Mouse (Mus musculus): ENCODE measurements around the gene Prpf4. TPM values are rescaled to one million over a fixed set of nuclear protein-coding genes. Genes with fewer than 3 reads are reported as not detected.
A peak's percentile ranks its signal among the peaks of the same experiment; 100 is the strongest.

Gene Prpf4
- polyA plus RNA-seq, 1 experiment from 2014 or later, result 11.6 TPM

- no peak overlapping the region for H3K9ac ChIP-seq
- peaks cover 82% of the 10 kb centered on the region for H3K36me3 ChIP-seq
- no peak overlapping the region for H3K4me2 ChIP-seq
- H3K9me3 ChIP-seq, result no peaks in the 10 kb centered on the region
- H3K4me1 ChIP-seq, result no peaks in the 10 kb centered on the region
- no peak overlapping the region for H3K4me3 ChIP-seq
- no peaks in the 10 kb centered on the region for H3K27me3 ChIP-seq (replicated peaks)
- WGBS, result 80% methylated on average over 7 of the region's 7 CpGs
- no peak for ATAC-seq (ENCODE audit: extremely low read depth, insufficient number of reproducible peaks, low FRiP score, low TSS enrichment)
- H3K27ac ChIP-seq (replicated peaks), result no peak overlapping the region
Observed at GRCm38 (mm10) chr4:62391892-62392291, 16.7 kb upstream of the Prpf4 start.

DNA sequence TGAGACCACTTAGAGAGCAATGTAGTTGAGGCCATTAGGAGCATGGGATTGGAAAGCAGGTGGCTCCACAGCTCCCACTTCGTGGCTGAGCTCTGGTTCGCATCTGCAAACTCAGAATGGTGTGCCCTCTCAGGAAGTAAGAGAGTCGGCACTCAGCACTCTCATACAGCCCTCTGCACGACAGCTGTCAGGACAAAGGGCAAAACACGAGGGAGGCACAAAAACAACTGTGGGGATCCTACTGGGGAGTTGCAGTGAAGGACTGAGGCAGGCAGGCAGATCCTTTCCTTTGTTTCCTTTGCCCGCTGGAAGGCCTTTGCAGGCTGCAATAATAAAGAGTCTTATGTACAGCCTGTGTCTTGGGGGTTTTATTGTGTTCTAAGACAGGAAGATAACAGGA lies 15.1 kb upstream of the Prpf4 start:
- no peak for ATAC-seq (ENCODE audit: extremely low read depth, insufficient number of reproducible peaks, low FRiP score, low TSS enrichment)
- Histone ChIP-seq H3K27me3 (replicated peaks) (no peaks in the 10 kb centered on the region), H3K27ac (replicated peaks) (no peak overlapping the region), H3K4me3 (no peak overlapping the region), H3K9me3 (no peaks in the 10 kb centered on the region), H3K4me2 (no peak overlapping the region), H3K36me3 (peaks cover 85% of the 10 kb centered on the region), H3K4me1 (no peaks in the 10 kb centered on the region), H3K9ac (no peak overlapping the region)
- 71% methylated on average over 6 of the region's 6 CpGs for WGBS

DNA sequence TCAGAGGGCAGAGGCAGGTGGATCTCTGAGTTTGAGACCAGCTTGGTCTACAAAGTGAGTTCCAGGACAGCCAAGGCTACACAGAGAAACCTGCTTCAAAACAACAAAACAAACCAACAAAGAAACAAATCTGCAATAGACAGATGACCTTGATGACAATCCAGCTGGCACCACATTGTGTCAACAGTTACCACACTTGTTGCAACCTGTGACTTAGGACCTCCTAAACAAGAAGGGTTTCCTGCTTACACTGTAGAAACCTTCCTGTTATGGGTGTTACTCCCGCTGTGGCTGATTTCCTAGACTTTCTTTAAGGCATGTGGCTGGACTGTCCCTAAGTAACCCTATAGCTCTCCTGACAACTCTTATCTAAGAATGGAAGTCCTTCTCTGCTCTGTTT lies 12.8 kb upstream of the Prpf4 start:
- H3K4me3 ChIP-seq, result no peak overlapping the region
- H3K4me1 ChIP-seq, result no peaks in the 10 kb centered on the region
- H3K27me3 ChIP-seq (replicated peaks), result no peaks in the 10 kb centered on the region
- WGBS, result 81% methylated on average over 1 of the region's 1 CpGs
- H3K9me3 ChIP-seq, result no peaks in the 10 kb centered on the region
- H3K9ac ChIP-seq, result no peak overlapping the region
- no peak for ATAC-seq (ENCODE audit: extremely low read depth, insufficient number of reproducible peaks, low FRiP score, low TSS enrichment)
- peaks cover 87% of the 10 kb centered on the region for H3K36me3 ChIP-seq
- no peak overlapping the region for H3K27ac ChIP-seq (replicated peaks)
- no peak overlapping the region for H3K4me2 ChIP-seq

DNA sequence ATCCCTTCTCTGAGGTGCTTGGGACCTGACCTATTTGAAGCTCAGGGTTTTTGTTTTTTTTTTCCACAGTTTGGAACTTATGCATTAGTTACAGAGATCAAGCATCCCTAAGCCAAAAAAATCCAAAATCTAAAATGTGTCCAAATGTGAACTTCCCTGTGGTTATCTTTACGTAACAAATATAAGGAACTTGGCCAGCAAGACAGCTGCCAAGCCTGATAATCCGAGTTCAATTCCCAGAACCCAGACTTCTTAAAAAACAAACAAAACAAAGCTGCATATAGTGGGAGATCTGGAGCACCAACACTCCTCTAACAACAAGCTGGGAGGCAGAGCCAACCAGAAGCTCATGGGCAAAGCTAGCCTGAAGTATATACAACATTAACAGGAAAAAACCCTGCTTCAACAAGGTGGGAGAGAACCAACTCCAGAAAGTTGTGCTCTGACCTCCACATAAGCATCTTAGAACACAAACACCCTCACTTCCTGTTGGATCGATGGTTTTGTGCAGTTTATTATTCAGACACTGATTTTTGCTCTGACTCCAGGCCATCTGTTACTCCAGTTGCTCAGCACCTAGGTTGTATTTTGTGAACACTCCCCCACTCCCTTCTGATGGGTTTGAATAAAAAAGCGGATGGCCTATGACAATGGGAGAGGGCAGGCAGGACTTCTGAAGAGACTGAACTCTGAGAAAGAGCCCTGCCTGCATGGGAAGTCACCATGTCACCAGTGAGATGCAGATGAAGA lies 10.8 kb upstream of the Prpf4 start:
- Histone ChIP-seq H3K4me2 (no peak overlapping the region), H3K4me1 (no peaks in the 10 kb centered on the region), H3K27me3 (replicated peaks) (no peaks in the 10 kb centered on the region), H3K9me3 (no peaks in the 10 kb centered on the region), H3K27ac (replicated peaks) (no peak overlapping the region), H3K36me3 (peaks cover 90% of the 10 kb centered on the region), H3K4me3 (no peak overlapping the region), H3K9ac (no peak overlapping the region)
- no peak for ATAC-seq (ENCODE audit: extremely low read depth, insufficient number of reproducible peaks, low FRiP score, low TSS enrichment)
- 78% methylated on average over 4 of the region's 4 CpGs for WGBS

GRCm38 (mm10) chr4:62398956-62399355 lies 9.6 kb upstream of the Prpf4 start:
- H3K4me3 ChIP-seq, result no peak overlapping the region
- H3K4me2 ChIP-seq, result no peak overlapping the region
- no peak overlapping the region for H3K9ac ChIP-seq
- WGBS, result 84% methylated on average over 3 of the region's 3 CpGs
- no peaks in the 10 kb centered on the region for H3K27me3 ChIP-seq (replicated peaks)
- H3K36me3 ChIP-seq, result peaks cover 91% of the 10 kb centered on the region
- no peak for ATAC-seq (ENCODE audit: extremely low read depth, insufficient number of reproducible peaks, low FRiP score, low TSS enrichment)
- H3K4me1 ChIP-seq, result no peaks in the 10 kb centered on the region
- no peak overlapping the region for H3K27ac ChIP-seq (replicated peaks)
- no peaks in the 10 kb centered on the region for H3K9me3 ChIP-seq

- peaks cover 39% of the 10 kb centered on the region for H3K36me3 ChIP-seq
- peaks cover 36% of the 10 kb centered on the region for H3K4me1 ChIP-seq
- no peak overlapping the region for H3K27ac ChIP-seq (replicated peaks)
- no peaks in the 10 kb centered on the region for H3K9me3 ChIP-seq
- no peaks in the 10 kb centered on the region for H3K27me3 ChIP-seq (replicated peaks)
- no peak overlapping the region for H3K4me3 ChIP-seq
- no peak for ATAC-seq (ENCODE audit: extremely low read depth, insufficient number of reproducible peaks, low FRiP score, low TSS enrichment)
- 0 out of 2 replicates have a peak overlapping the region, but pooled peaks have one; percentile 24 for H3K9ac ChIP-seq
- no peak overlapping the region for H3K4me2 ChIP-seq
- WGBS, result 81% methylated on average over 4 of the region's 4 CpGs
Observed at GRCm38 (mm10) chr4:62406133-62406532, 2.5 kb upstream of the Prpf4 start.

DNA sequence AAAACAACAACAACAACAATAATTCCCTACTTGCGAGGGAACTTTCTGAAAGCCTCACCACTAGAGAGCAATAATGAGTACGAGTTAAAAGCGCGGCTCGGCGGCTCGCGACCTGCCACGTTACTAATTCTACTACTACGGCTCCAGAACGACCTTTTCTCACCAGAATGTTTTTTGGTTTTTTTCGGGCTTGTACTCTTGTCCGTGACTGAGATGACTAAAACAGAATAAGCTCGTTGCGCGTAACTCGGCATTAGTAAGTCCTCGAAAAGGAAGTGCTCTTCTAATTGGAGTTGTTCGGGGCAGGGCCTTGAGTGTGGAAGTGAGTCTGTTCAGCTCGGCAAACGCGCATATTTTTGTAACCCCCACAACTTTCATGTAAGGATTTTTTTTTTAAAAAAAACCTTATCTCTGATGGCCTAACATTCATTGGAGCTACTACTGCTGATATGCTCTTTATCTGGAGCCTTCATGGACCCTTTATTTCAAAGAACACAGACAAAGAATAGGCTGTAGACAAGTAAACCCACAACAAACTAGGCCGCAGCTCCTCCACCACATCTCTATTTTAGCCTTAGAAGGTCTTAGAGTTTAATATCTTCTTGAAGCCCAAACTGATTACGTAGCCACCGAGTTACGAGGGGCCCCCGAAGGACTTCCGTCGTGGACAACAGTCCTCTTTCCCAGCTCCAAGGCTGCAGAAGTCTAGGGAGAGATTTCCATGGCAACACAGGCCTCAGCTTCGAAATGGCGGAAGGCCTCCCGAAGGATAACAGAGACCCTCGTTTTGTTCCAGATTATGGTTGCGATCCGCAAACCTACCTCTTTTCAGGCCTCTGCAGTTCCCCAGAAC lies 641 bp upstream of the Prpf4 start:
- Histone ChIP-seq H3K9ac (peak overlapping the region; percentile 96), H3K4me1 (peaks cover 36% of the 10 kb centered on the region), H3K4me2 (peak overlapping the region; percentile 69), H3K4me3 (peak overlapping the region; percentile 91), H3K27ac (replicated peaks) (peak overlapping the region; percentile 88), H3K27me3 (replicated peaks) (no peaks in the 10 kb centered on the region), H3K36me3 (peaks cover 39% of the 10 kb centered on the region), H3K9me3 (no peaks in the 10 kb centered on the region)
- 0% methylated on average over 35 of the region's 35 CpGs for WGBS
- peak; percentile 3; the same call in 1 of the 2 replicates for ATAC-seq (ENCODE audit: extremely low read depth, insufficient number of reproducible peaks, low FRiP score, low TSS enrichment)

- Histone ChIP-seq H3K4me1 (peaks cover 36% of the 10 kb centered on the region), H3K27me3 (replicated peaks) (no peaks in the 10 kb centered on the region), H3K4me3 (peak overlapping the region; percentile 91), H3K36me3 (peaks cover 40% of the 10 kb centered on the region), H3K4me2 (peak overlapping the region; percentile 86), H3K27ac (replicated peaks) (peak overlapping the region; percentile 93), H3K9ac (peak overlapping the region; percentile 96), H3K9me3 (no peaks in the 10 kb centered on the region)
- no peak for ATAC-seq (ENCODE audit: extremely low read depth, insufficient number of reproducible peaks, low FRiP score, low TSS enrichment)
- 40% methylated on average over 6 of the region's 6 CpGs for WGBS
Observed at GRCm38 (mm10) chr4:62409615-62410014, 1.0 kb downstream of the Prpf4 start.

GRCm38 (mm10) chr4:62410325-62410724 lies 1.7 kb downstream of the Prpf4 start:
- Histone ChIP-seq H3K27ac (replicated peaks) (no peak overlapping the region), H3K27me3 (replicated peaks) (no peaks in the 10 kb centered on the region), H3K4me2 (peak overlapping the region; percentile 86), H3K9ac (peak overlapping the region; percentile 96), H3K36me3 (peaks cover 44% of the 10 kb centered on the region), H3K4me1 (peaks cover 31% of the 10 kb centered on the region), H3K9me3 (no peaks in the 10 kb centered on the region), H3K4me3 (peak overlapping the region; percentile 91; the same call in 1 of the 2 replicates)
- 82% methylated on average over 2 of the region's 2 CpGs for WGBS
- ATAC-seq (ENCODE audit: extremely low read depth, insufficient number of reproducible peaks, low FRiP score, low TSS enrichment), result no peak

GRCm38 (mm10) chr4:62411606-62412005 lies 3.0 kb downstream of the Prpf4 start:
- Histone ChIP-seq H3K4me2 (no peak overlapping the region), H3K4me1 (peaks cover 20% of the 10 kb centered on the region), H3K27ac (replicated peaks) (no peak overlapping the region), H3K9me3 (no peaks in the 10 kb centered on the region), H3K36me3 (peaks cover 57% of the 10 kb centered on the region), H3K27me3 (replicated peaks) (no peaks in the 10 kb centered on the region), H3K4me3 (no peak overlapping the region), H3K9ac (no peak overlapping the region)
- no peak for ATAC-seq (ENCODE audit: extremely low read depth, insufficient number of reproducible peaks, low FRiP score, low TSS enrichment)
- WGBS, result 86% methylated on average over 10 of the region's 10 CpGs

- H3K9ac ChIP-seq, result no peak overlapping the region
- ATAC-seq (ENCODE audit: extremely low read depth, insufficient number of reproducible peaks, low FRiP score, low TSS enrichment), result no peak
- no peaks in the 10 kb centered on the region for H3K27me3 ChIP-seq (replicated peaks)
- no peaks in the 10 kb centered on the region for H3K9me3 ChIP-seq
- WGBS, result 92% methylated on average over 8 of the region's 8 CpGs
- no peak overlapping the region for H3K4me2 ChIP-seq
- H3K4me3 ChIP-seq, result no peak overlapping the region
- H3K4me1 ChIP-seq, result no peaks in the 10 kb centered on the region
- peaks cover 100% of the 10 kb centered on the region for H3K36me3 ChIP-seq
- no peak overlapping the region for H3K27ac ChIP-seq (replicated peaks)
Observed at GRCm38 (mm10) chr4:62418448-62418847, 9.9 kb downstream of the Prpf4 start.

Measured in heart, embryonic 13.5 days (tissue).